10 mouse cellular contexts compared by ENCODE assay signal in genomic region chr19:5695849-5696462, GRCm38 (mm10). TPM values are rescaled to one million over a fixed set of nuclear protein-coding genes. Genes with fewer than 3 reads are reported as not detected.
A peak's percentile ranks its signal among the peaks of the same experiment; 100 is the strongest.
DNase-seq lines count a peak whose midpoint lies in the region; ATAC-seq lines count a peak whose summit lies in the region.
"Had no signal": no experiment of that assay in that cellular context is flagged by ENCODE, and none has a peak within 500 bp of the region (broad histone marks: within the 10 kb centered on the region; RNA-seq: fewer than 3 reads in every experiment).

No protein-coding gene starts in this region.

- no peak overlapping the region for H3K4me3 ChIP-seq in kidney, embryonic 14.5 days (ENCODE audit: low read length)
- peak overlapping the region; percentile 35 for H3K4me3 ChIP-seq in hindbrain, embryonic 15.5 days
- peak overlapping the region; percentile 19 for H3K4me3 ChIP-seq in neural tube, embryonic 14.5 days (ENCODE audit: low read depth, low read length)
- H3K4me3 ChIP-seq: lung, embryonic 15.5 days had no signal

- H3K9ac ChIP-seq in kidney, embryonic 14.5 days (ENCODE audit: low read depth, low read length) = peak overlapping the region; percentile 18; the same call in 1 of the 2 replicates
- H3K9ac ChIP-seq in hindbrain, embryonic 15.5 days = peak overlapping the region; percentile 21; the same call in 1 of the 2 replicates
- 0 out of 2 replicates have a peak overlapping the region, but pooled peaks have one; percentile 21 for H3K9ac ChIP-seq in neural tube, embryonic 14.5 days (replicated peaks; ENCODE audit: low read depth, low read length)
- H3K9ac ChIP-seq: lung, embryonic 15.5 days had no signal

- peak; percentile 64 for ATAC-seq in kidney, embryonic 14.5 days (ENCODE audit: low FRiP score, low TSS enrichment)
- 0 out of 2 replicates have a peak, but pooled peaks have one; percentile 47 for ATAC-seq in hindbrain, embryonic 15.5 days (ENCODE audit: low FRiP score, low read depth)
- no peak for ATAC-seq in neural tube, embryonic 14.5 days (ENCODE audit: low read depth)

- peaks cover 27% of the 10 kb centered on the region for H3K4me1 ChIP-seq in kidney, embryonic 14.5 days (ENCODE audit: control insufficient read depth, insufficient read depth, low read length)
- H3K4me1 ChIP-seq in hindbrain, embryonic 15.5 days (replicated peaks) = peaks cover 37% of the 10 kb centered on the region
- H3K4me1 ChIP-seq in neural tube, embryonic 14.5 days (ENCODE audit: control insufficient read depth, insufficient read depth, low read length) = peaks cover 13% of the 10 kb centered on the region

- H3K27me3 ChIP-seq in kidney, embryonic 14.5 days (ENCODE audit: control insufficient read depth, insufficient read depth, low read length) = no peaks in the 10 kb centered on the region
- H3K27me3 ChIP-seq in hindbrain, embryonic 15.5 days = no peaks in the 10 kb centered on the region
- H3K27me3 ChIP-seq in neural tube, embryonic 14.5 days (ENCODE audit: control insufficient read depth, insufficient read depth, low read length) = no peaks in the 10 kb centered on the region
- H3K27me3 ChIP-seq: lung, embryonic 15.5 days had no signal

- peaks cover 89% of the 10 kb centered on the region for H3K36me3 ChIP-seq in kidney, embryonic 14.5 days (ENCODE audit: control insufficient read depth, insufficient read depth, low read length)
- peaks cover 29% of the 10 kb centered on the region for H3K36me3 ChIP-seq in hindbrain, embryonic 15.5 days
- peaks cover 54% of the 10 kb centered on the region for H3K36me3 ChIP-seq in neural tube, embryonic 14.5 days (ENCODE audit: control insufficient read depth, insufficient read depth, low read length)

- 19% methylated on average over 41 of the region's 41 CpGs for WGBS in kidney, embryonic 14.5 days
- WGBS in hindbrain, embryonic 15.5 days = 10% methylated on average over 41 of the region's 41 CpGs
- 9% methylated on average over 41 of the region's 41 CpGs for WGBS in neural tube, embryonic 14.5 days

- no peak for DNase-seq in kidney, adult 8-10 months
- peak; percentile 66 for DNase-seq in embryo, embryonic 9.5 days (ENCODE audit: extremely low spot score)
- DNase-seq in layer of hippocampus, adult 8-10 months (ENCODE audit: low spot score in 2 of 2) = no peak
- no peak for DNase-seq in frontal cortex, postnatal 14 days (ENCODE audit: low spot score in 2 of 2)
- no peak for DNase-seq in gastrocnemius, postnatal 36 days
- DNase-seq: cerebellum, adult 11-12 months had no signal

- H3K9me3 ChIP-seq in kidney, embryonic 14.5 days (ENCODE audit: control insufficient read depth, low read length) = no peaks in the 10 kb centered on the region
- H3K9me3 ChIP-seq in hindbrain, embryonic 15.5 days = no peaks in the 10 kb centered on the region
- no peaks in the 10 kb centered on the region for H3K9me3 ChIP-seq in neural tube, embryonic 14.5 days (ENCODE audit: control insufficient read depth, low read length)
- H3K9me3 ChIP-seq: lung, embryonic 15.5 days had no signal

- no peak overlapping the region for H3K27ac ChIP-seq in kidney, embryonic 14.5 days (ENCODE audit: low read depth, low read length)
- no peak overlapping the region for H3K27ac ChIP-seq in hindbrain, embryonic 15.5 days (replicated peaks)
- H3K27ac ChIP-seq in neural tube, embryonic 14.5 days (ENCODE audit: low read depth, low read length) = no peak overlapping the region
- H3K27ac ChIP-seq: lung, embryonic 15.5 days had no signal

- intact Hi-C loops in gastrocnemius, postnatal 36 days (cut with DNase I) = no loop called here

- H3K4me2 ChIP-seq in kidney, embryonic 14.5 days (replicated peaks; ENCODE audit: low read depth, low read length) = peak overlapping the region; percentile 17; the same call in 1 of the 2 replicates
- peak overlapping the region; percentile 53 for H3K4me2 ChIP-seq in hindbrain, embryonic 15.5 days
- H3K4me2 ChIP-seq in neural tube, embryonic 14.5 days (ENCODE audit: low read depth, low read length) = peak overlapping the region; percentile 42
- H3K4me2 ChIP-seq: lung, embryonic 15.5 days had no signal

RNA-seq across cellular contexts. Expression of gene Pcnx3, which starts 7.2 kb away (rescaled TPM):
- polyA plus RNA-seq in kidney, embryonic 14.5 days (2014; fragmentation: Nextera tagmentation; extraction: Ambion mirVana) = 31.2 and 35.4 TPM in 2 replicates
- 23.9 and 26.7 TPM in 2 replicates for polyA plus RNA-seq in hindbrain, embryonic 15.5 days (2015; fragmentation: Nextera tagmentation; extraction: Ambion mirVana)
- 34.4 and 34.5 TPM in 2 replicates for polyA plus RNA-seq in neural tube, embryonic 14.5 days (2014; fragmentation: Nextera tagmentation; extraction: Ambion mirVana)
- total RNA-seq in layer of hippocampus, adult 8-10 months (2022) = 10 to 100 TPM; 74.5 to 80.9 (median 77.0) TPM
- total RNA-seq in gastrocnemius, postnatal 36 days (2021) = 10 to 100 TPM; 12.2 to 15.2 TPM

RNA-seq across cellular contexts. Expression of gene Map3k11, which starts 7.4 kb away (rescaled TPM):
- polyA plus RNA-seq in kidney, embryonic 14.5 days (2014; fragmentation: Nextera tagmentation; extraction: Ambion mirVana) = 26.8 and 33.6 TPM in 2 replicates
- 12.3 and 13.4 TPM in 2 replicates for polyA plus RNA-seq in hindbrain, embryonic 15.5 days (2015; fragmentation: Nextera tagmentation; extraction: Ambion mirVana)
- polyA plus RNA-seq in neural tube, embryonic 14.5 days (2014; fragmentation: Nextera tagmentation; extraction: Ambion mirVana) = 6.8 and 11.1 TPM in 2 replicates
- total RNA-seq in layer of hippocampus, adult 8-10 months (2022) = 10 to 100 TPM; 16.9 to 21.3 (median 18.7) TPM
- 10 to 100 TPM; 10.8 to 11.3 TPM for total RNA-seq in gastrocnemius, postnatal 36 days (2021)

RNA-seq across cellular contexts. Expression of gene Kcnk7, which starts 8.2 kb away (rescaled TPM):
- polyA plus RNA-seq in kidney, embryonic 14.5 days (2014; fragmentation: Nextera tagmentation; extraction: Ambion mirVana) = 0.39 and 0.42 TPM in 2 replicates
- 0.14 and 0.30 TPM in 2 replicates for polyA plus RNA-seq in hindbrain, embryonic 15.5 days (2015; fragmentation: Nextera tagmentation; extraction: Ambion mirVana)
- polyA plus RNA-seq in neural tube, embryonic 14.5 days (2014; fragmentation: Nextera tagmentation; extraction: Ambion mirVana) = not detected in 2 replicates
- under 1 TPM in 1 of 4 experiments, not detected in 3; 0.43 TPM for total RNA-seq in layer of hippocampus, adult 8-10 months (2022)
- not detected for total RNA-seq in gastrocnemius, postnatal 36 days (2021)

RNA-seq across cellular contexts. Expression of gene Ehbp1l1, which starts 30.2 kb away (rescaled TPM):
- 8.8 and 11.5 TPM in 2 replicates for polyA plus RNA-seq in kidney, embryonic 14.5 days (2014; fragmentation: Nextera tagmentation; extraction: Ambion mirVana)
- 15.5 and 19.7 TPM in 2 replicates for polyA plus RNA-seq in hindbrain, embryonic 15.5 days (2015; fragmentation: Nextera tagmentation; extraction: Ambion mirVana)
- polyA plus RNA-seq in neural tube, embryonic 14.5 days (2014; fragmentation: Nextera tagmentation; extraction: Ambion mirVana) = 7.8 and 8.9 TPM in 2 replicates
- total RNA-seq in layer of hippocampus, adult 8-10 months (2022) = 10 to 100 TPM; 12.4 to 17.8 (median 16.4) TPM
- total RNA-seq in gastrocnemius, postnatal 36 days (2021) = 100 to 1,000 TPM; 235 to 261 TPM

RNA-seq across cellular contexts. Expression of gene Sipa1, which starts 32.4 kb away (rescaled TPM):
- polyA plus RNA-seq in kidney, embryonic 14.5 days (2014; fragmentation: Nextera tagmentation; extraction: Ambion mirVana) = 17.4 and 26.8 TPM in 2 replicates
- polyA plus RNA-seq in hindbrain, embryonic 15.5 days (2015; fragmentation: Nextera tagmentation; extraction: Ambion mirVana) = 17.1 and 20.1 TPM in 2 replicates
- polyA plus RNA-seq in neural tube, embryonic 14.5 days (2014; fragmentation: Nextera tagmentation; extraction: Ambion mirVana) = 7.7 and 12.6 TPM in 2 replicates
- 10 to 100 TPM; 16.2 to 20.4 (median 19.4) TPM for total RNA-seq in layer of hippocampus, adult 8-10 months (2022)
- total RNA-seq in gastrocnemius, postnatal 36 days (2021) = 1 to 10 TPM; 6.9 to 9.5 TPM
